Comparison of ENCODE assay signal across 21 mouse cellular contexts in genomic region chr2:112593322-112593721, GRCm38 (mm10).
DNase-seq lines count a peak whose midpoint lies in the region; ATAC-seq and TF ChIP-seq lines count a peak whose summit lies in the region.
"Had no signal": no experiment of that assay in that cellular context is flagged by ENCODE, and none has a peak within 500 bp of the region (broad histone marks: within the 10 kb centered on the region; RNA-seq: fewer than 3 reads in every experiment).

No protein-coding gene starts in this region.

- DNase-seq in kidney, postnatal 14 days: no peak
- DNase-seq in G1E (ENCODE audit: low spot score) (no peak), MEL (ENCODE audit: low read depth, low spot score) (peak; percentile 51)
- DNase-seq in stomach, postnatal 0 days (ENCODE audit: low spot score): peak; percentile 26
- DNase-seq in limb, embryonic 10.5 days (ENCODE audit: low spot score): no peak
- DNase-seq: adrenal gland, postnatal 14 days; cerebellum, adult 18-20 months; cerebellum, adult 9-11 months; cerebellum, postnatal 36 days; gastrocnemius, postnatal 10 days; heart, adult 2 months; heart, postnatal 14 days had no signal

- H3K4me3 ChIP-seq in kidney, embryonic 14.5 days (ENCODE audit: low read length): no peak overlapping the region
- H3K4me3 ChIP-seq in G1E (ENCODE audit: low read depth, low read length) (no peak overlapping the region), MEL (ENCODE audit: control insufficient read depth in 1 of 2, insufficient read depth in 1 of 2, low read depth in 2 of 2, low read length in 2 of 2) (no peak overlapping the region)
- H3K4me3 ChIP-seq in stomach, postnatal 0 days (ENCODE audit: low read depth, low read length): no peak overlapping the region
- no peak overlapping the region for H3K4me3 ChIP-seq in limb, embryonic 10.5 days
- H3K4me3 ChIP-seq: embryonic facial prominence, embryonic 13.5 days; forebrain, embryonic 13.5 days; heart, adult 2 months; heart, embryonic 15.5 days; hindbrain, embryonic 13.5 days had no signal

- no peaks in the 10 kb centered on the region for H3K4me1 ChIP-seq in kidney, embryonic 14.5 days (ENCODE audit: control insufficient read depth, insufficient read depth, low read length)
- H3K4me1 ChIP-seq in G1E (ENCODE audit: insufficient read depth, low read depth, low read length): peaks cover 4% of the 10 kb centered on the region; the same call in 1 of the 2 replicates
- H3K4me1 ChIP-seq in MEL (ENCODE audit: control insufficient read depth in 1 of 2, insufficient read depth in 2 of 2, low read length in 2 of 2): peaks cover 7 to 8% of the 10 kb centered on the region in 2 experiments; a peak in 3 of 4 replicates
- H3K4me1 ChIP-seq in stomach, postnatal 0 days (replicated peaks; ENCODE audit: control insufficient read depth, insufficient read depth): no peaks in the 10 kb centered on the region
- H3K4me1 ChIP-seq in limb, embryonic 10.5 days: no peaks in the 10 kb centered on the region
- H3K4me1 ChIP-seq: embryonic facial prominence, embryonic 13.5 days; heart, embryonic 15.5 days had no signal

- H3K79me2 ChIP-seq in MEL (ENCODE audit: control insufficient read depth, insufficient read depth, low read length, poor library complexity): no peaks in the 10 kb centered on the region

- H3K4me2 ChIP-seq in kidney, embryonic 14.5 days (replicated peaks; ENCODE audit: low read depth, low read length): no peak overlapping the region
- H3K4me2 ChIP-seq in stomach, postnatal 0 days (replicated peaks; ENCODE audit: low read depth): no peak overlapping the region
- H3K4me2 ChIP-seq: embryonic facial prominence, embryonic 13.5 days; forebrain, embryonic 13.5 days; heart, embryonic 11.5 days; heart, embryonic 15.5 days; hindbrain, embryonic 13.5 days had no signal

- no peak overlapping the region for H3K9ac ChIP-seq in kidney, embryonic 14.5 days (ENCODE audit: low read depth, low read length)
- no peak overlapping the region for H3K9ac ChIP-seq in MEL (ENCODE audit: control insufficient read depth, low read depth, low read length, poor library complexity, severe bottlenecking)
- H3K9ac ChIP-seq in stomach, postnatal 0 days (ENCODE audit: low read length): no peak overlapping the region
- H3K9ac ChIP-seq: embryonic facial prominence, embryonic 13.5 days; forebrain, embryonic 13.5 days; heart, embryonic 15.5 days; hindbrain, embryonic 13.5 days had no signal

- no peaks in the 10 kb centered on the region for H3K36me3 ChIP-seq in kidney, embryonic 14.5 days (ENCODE audit: control insufficient read depth, insufficient read depth, low read length)
- H3K36me3 ChIP-seq in G1E (replicated peaks): no peaks in the 10 kb centered on the region
- peaks cover 0 to 15% of the 10 kb centered on the region in 2 experiments; a peak in 2 of 4 replicates for H3K36me3 ChIP-seq in MEL (ENCODE audit: control insufficient read depth in 1 of 2, insufficient read depth in 2 of 2, low read length in 2 of 2)
- H3K36me3 ChIP-seq in stomach, postnatal 0 days (ENCODE audit: control insufficient read depth, insufficient read depth, low read length): no peaks in the 10 kb centered on the region
- no peaks in the 10 kb centered on the region for H3K36me3 ChIP-seq in limb, embryonic 10.5 days
- H3K36me3 ChIP-seq: embryonic facial prominence, embryonic 13.5 days; heart, embryonic 15.5 days; hindbrain, embryonic 13.5 days had no signal

- 53% methylated on average over 2 of the region's 2 CpGs for WGBS in kidney, embryonic 14.5 days
- WGBS in stomach, postnatal 0 days: 34% methylated on average over 2 of the region's 2 CpGs
- WGBS in limb, embryonic 10.5 days: 82% methylated on average over 2 of the region's 2 CpGs

- no peaks in the 10 kb centered on the region for H3K27me3 ChIP-seq in kidney, embryonic 14.5 days (ENCODE audit: control insufficient read depth, insufficient read depth, low read length)
- H3K27me3 ChIP-seq in G1E (ENCODE audit: insufficient read depth, low read length): no peaks in the 10 kb centered on the region
- no peaks in the 10 kb centered on the region for H3K27me3 ChIP-seq in MEL (ENCODE audit: control insufficient read depth in 1 of 2, insufficient read depth in 2 of 2, low read length in 2 of 2)
- no peaks in the 10 kb centered on the region for H3K27me3 ChIP-seq in stomach, postnatal 0 days (ENCODE audit: control insufficient read depth, insufficient read depth, low read length)
- no peaks in the 10 kb centered on the region for H3K27me3 ChIP-seq in limb, embryonic 10.5 days (ENCODE audit: low read depth, poor library complexity, severe bottlenecking)
- H3K27me3 ChIP-seq: embryonic facial prominence, embryonic 13.5 days; forebrain, embryonic 13.5 days; heart, embryonic 15.5 days; hindbrain, embryonic 13.5 days; Patski had no signal

- 0 out of 2 replicates have a peak, but pooled peaks have one; percentile 60 for ATAC-seq in kidney, embryonic 14.5 days (ENCODE audit: low FRiP score, low TSS enrichment)
- peak; percentile 54; the same call in 1 of the 2 replicates for ATAC-seq in G1E (ENCODE audit: extremely low read depth, insufficient number of reproducible peaks, low FRiP score, poor library complexity, severe bottlenecking)
- no peak for ATAC-seq in stomach, postnatal 0 days (ENCODE audit: low FRiP score, low TSS enrichment)
- ATAC-seq: activated CD4-positive, CD25-positive, alpha-beta regulatory T cell, adult 4 months; hindbrain, postnatal 0 days; Patski had no signal

- no peak for TF ChIP-seq CTCF in G1E (IDR thresholded peaks at IDR 0.05; ENCODE audit: low read depth, low read length)
- TF ChIP-seq CTCF in MEL (IDR thresholded peaks at IDR 0.05 in 2 of 3, conservative IDR thresholded peaks at IDR 0.05 in 1 of 3; ENCODE audit: control insufficient read depth in 1 of 3, insufficient read depth in 1 of 3, low read depth in 2 of 3, low read length in 3 of 3, poor library complexity in 1 of 3, severe bottlenecking in 1 of 3): no peak
- no peak for TF ChIP-seq CTCF in stomach, postnatal 0 days (IDR thresholded peaks at IDR 0.05; ENCODE audit: low read depth)

- no peak for TF ChIP-seq POLR2A in MEL (IDR thresholded peaks at IDR 0.05; ENCODE audit: control insufficient read depth in 1 of 2, insufficient read depth in 1 of 2, low read depth in 1 of 2, low read length in 2 of 2, poor library complexity in 1 of 2)

- no peak for TF ChIP-seq EP300 in MEL (IDR thresholded peaks at IDR 0.05; ENCODE audit: low read depth in 1 of 2, low read length in 2 of 2)
- TF ChIP-seq EP300 in stomach, postnatal 0 days (optimal IDR thresholded peaks at IDR 0.05): no peak

- TF ChIP-seq RAD21 in MEL (IDR thresholded peaks at IDR 0.05; ENCODE audit: low read depth, low read length): no peak

- H3K9me3 ChIP-seq in kidney, embryonic 14.5 days (ENCODE audit: control insufficient read depth, low read length): no peaks in the 10 kb centered on the region
- no peaks in the 10 kb centered on the region for H3K9me3 ChIP-seq in G1E (replicated peaks)
- H3K9me3 ChIP-seq in MEL (replicated peaks; ENCODE audit: insufficient read depth, low read length): no peaks in the 10 kb centered on the region
- H3K9me3 ChIP-seq in stomach, postnatal 0 days (ENCODE audit: control insufficient read depth, low read length): no peaks in the 10 kb centered on the region
- no peaks in the 10 kb centered on the region for H3K9me3 ChIP-seq in limb, embryonic 10.5 days (replicated peaks)
- H3K9me3 ChIP-seq: embryonic facial prominence, embryonic 13.5 days; forebrain, embryonic 13.5 days; heart, embryonic 15.5 days; hindbrain, embryonic 13.5 days had no signal

- H3K27ac ChIP-seq in kidney, embryonic 14.5 days (ENCODE audit: low read depth, low read length): no peak overlapping the region
- no peak overlapping the region for H3K27ac ChIP-seq in MEL (ENCODE audit: control insufficient read depth, low read depth, low read length)
- H3K27ac ChIP-seq in stomach, postnatal 0 days (replicated peaks): no peak overlapping the region
- H3K27ac ChIP-seq in limb, embryonic 10.5 days: no peak overlapping the region
- H3K27ac ChIP-seq: embryonic facial prominence, embryonic 13.5 days; forebrain, embryonic 13.5 days; heart, adult 2 months; heart, embryonic 15.5 days; hindbrain, embryonic 13.5 days; hindbrain, postnatal 0 days had no signal

TF ChIP-seq in MEL, 35 proteins besides CTCF, POLR2A, EP300 and RAD21:
- TF ChIP-seq JUND (IDR thresholded peaks at IDR 0.05; ENCODE audit: low read depth, low read length): no peak
- no peak for TF ChIP-seq SMC3 (IDR thresholded peaks at IDR 0.05; ENCODE audit: low read depth, low read length)
- no peak for TF ChIP-seq MEF2A (IDR thresholded peaks at IDR 0.05; ENCODE audit: extremely low read depth, insufficient replicate concordance, low read depth, low read length, poor library complexity, severe bottlenecking)
- no peak for TF ChIP-seq USF2 (IDR thresholded peaks at IDR 0.05; ENCODE audit: borderline replicate concordance in 1 of 2, insufficient read depth in 1 of 2, low read depth in 1 of 2, low read length in 2 of 2)
- no peak for TF ChIP-seq HCFC1 (IDR thresholded peaks at IDR 0.05; ENCODE audit: low read depth, low read length)

Comparison
In these comparisons a context has a peak if more than half of its experiments do, and no peak if none do; other contexts are left out.
1. DNase-seq: peak in MEL (single experiment) and stomach, postnatal 0 days (single experiment); none in kidney, postnatal 14 days (single experiment), G1E (single experiment) and limb, embryonic 10.5 days (single experiment).